Mouse (Mus musculus): Measurements from ENCODE around the gene Cemip.

DNA sequence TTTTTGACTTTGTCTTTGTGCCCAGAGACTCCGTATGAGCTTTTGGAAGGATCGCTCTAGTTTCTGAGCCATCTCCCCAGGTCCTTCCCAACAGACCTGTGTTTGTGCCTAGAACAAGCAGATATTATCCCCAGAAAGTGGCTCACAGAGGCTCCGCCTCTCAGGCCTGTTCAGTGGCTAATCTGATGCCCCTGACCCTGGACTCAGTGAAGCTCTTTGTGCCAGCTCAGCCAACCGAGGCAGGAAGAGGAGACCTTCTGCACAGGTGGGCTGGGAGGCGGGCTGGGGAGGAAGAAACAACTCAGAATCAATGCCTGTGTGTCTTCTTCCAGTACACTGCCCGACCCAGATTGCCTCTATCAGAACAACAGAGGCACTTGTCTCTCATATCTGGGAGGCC, 81.9 kb downstream of the Cemip start:
- no peak for TF ChIP-seq CTCF (IDR thresholded peaks at IDR 0.05; ENCODE audit: control insufficient read depth, insufficient read depth, insufficient replicate concordance, low read depth, low read length)
- no peak for TF ChIP-seq POLR2A (IDR thresholded peaks at IDR 0.05; ENCODE audit: control insufficient read depth, low read depth, low read length)
